Mouse (Mus musculus) heart, embryonic 14.5 days (tissue): ENCODE results near the gene Rlim. TPM values are rescaled to one million over a fixed set of nuclear protein-coding genes. Genes with fewer than 3 reads are reported as not detected.

ENCODE experiments used
- ATAC-seq: fragments of 200-750 bp; cut with Nextera tagmentation; 2 replicates; pipeline ENCODE4 v1.8.0; 2017; ENCODE audit warnings: low read depth, moderate TSS enrichment; ENCODE audit not compliant: insufficient number of reproducible peaks, insufficient read depth, low FRiP score
- H3K27ac ChIP-seq, 2 experiments: fragments of 200-500 bp in 1 of 2; fragments of 300-500 bp in 1 of 2; sonication (generic) in 1 of 2; replicated peaks in 1 of 2; 2 replicates each; pipeline ENCODE4 v1.5.1; 2012 to 2014; ENCODE audit warnings: low read depth in 2 of 2, low read length in 2 of 2, control low read depth in 1 of 2, mild to moderate bottlenecking in 1 of 2, mixed read lengths in 1 of 2; ENCODE audit not compliant: control insufficient read depth in 1 of 2, insufficient read depth in 1 of 2
- H3K27me3 ChIP-seq: fragments of 300-500 bp; sonication (generic); 2 replicates; pipeline ENCODE4 v1.6.1; 2014; ENCODE audit warnings: mild to moderate bottlenecking, low read length, control low read depth; ENCODE audit not compliant: control insufficient read depth, insufficient read depth
- H3K36me3 ChIP-seq: fragments of 300-500 bp; sonication (generic); 2 replicates; pipeline ENCODE4 v1.6.1; 2014; ENCODE audit warnings: mild to moderate bottlenecking, control low read depth, low read length, mixed read lengths; ENCODE audit not compliant: control insufficient read depth, insufficient read depth
- H3K4me1 ChIP-seq, 2 experiments: fragments of 200-500 bp in 1 of 2; fragments of 300-500 bp in 1 of 2; sonication (generic) in 1 of 2; 2 replicates each; pipeline ENCODE4 v1.6.1; 2012 to 2014; ENCODE audit warnings: low read length in 2 of 2, control low read depth in 1 of 2, mixed read lengths in 1 of 2; ENCODE audit not compliant: control insufficient read depth in 2 of 2, insufficient read depth in 2 of 2
- H3K4me2 ChIP-seq: fragments of 300-500 bp; sonication (generic); 2 replicates; pipeline ENCODE4 v1.6.1; 2014; ENCODE audit warnings: mild to moderate bottlenecking, low read length
- H3K4me3 ChIP-seq, 2 experiments: fragments of 200-500 bp in 1 of 2; fragments of 300-500 bp in 1 of 2; sonication (generic) in 1 of 2; 2 replicates each; pipeline ENCODE4 v1.5.1; 2012 to 2014; ENCODE audit warnings: low read length in 2 of 2, mild to moderate bottlenecking in 2 of 2, control low read depth in 1 of 2, low read depth in 1 of 2, moderate library complexity in 1 of 2; ENCODE audit not compliant: control insufficient read depth in 1 of 2, insufficient read depth in 1 of 2
- H3K9ac ChIP-seq: fragments of 300-500 bp; sonication (generic); 2 replicates; pipeline ENCODE4 v1.6.1; 2014; ENCODE audit warnings: mild to moderate bottlenecking, low read length
- H3K9me3 ChIP-seq: fragments of 300-500 bp; sonication (generic); 2 replicates; pipeline ENCODE4 v1.6.1; 2016; ENCODE audit warnings: low read length, control low read depth; ENCODE audit not compliant: control insufficient read depth
- WGBS: fragments of 180-500 bp; shearing (Covaris S2); extraction: QIAGEN DNeasy Blood & Tissue Kit; methylation state at CpG from one replicate; pipeline ENCODE4 v1.1.7; 2014; 5-methylcytosine and 5-hydroxymethylcytosine counted together
- polyA plus RNA-seq: library from polyadenylated mRNA; unstranded; fragments of >200 nt; fragmentation: Nextera tagmentation; extraction: Ambion mirVana; gene quantifications from 2 replicates; pipeline ENCODE4 v1.2.1, GENCODE M21; 2014

Gene Rlim
- polyA plus RNA-seq, 1 experiment from 2014 or later: 26.5 TPM

DNA sequence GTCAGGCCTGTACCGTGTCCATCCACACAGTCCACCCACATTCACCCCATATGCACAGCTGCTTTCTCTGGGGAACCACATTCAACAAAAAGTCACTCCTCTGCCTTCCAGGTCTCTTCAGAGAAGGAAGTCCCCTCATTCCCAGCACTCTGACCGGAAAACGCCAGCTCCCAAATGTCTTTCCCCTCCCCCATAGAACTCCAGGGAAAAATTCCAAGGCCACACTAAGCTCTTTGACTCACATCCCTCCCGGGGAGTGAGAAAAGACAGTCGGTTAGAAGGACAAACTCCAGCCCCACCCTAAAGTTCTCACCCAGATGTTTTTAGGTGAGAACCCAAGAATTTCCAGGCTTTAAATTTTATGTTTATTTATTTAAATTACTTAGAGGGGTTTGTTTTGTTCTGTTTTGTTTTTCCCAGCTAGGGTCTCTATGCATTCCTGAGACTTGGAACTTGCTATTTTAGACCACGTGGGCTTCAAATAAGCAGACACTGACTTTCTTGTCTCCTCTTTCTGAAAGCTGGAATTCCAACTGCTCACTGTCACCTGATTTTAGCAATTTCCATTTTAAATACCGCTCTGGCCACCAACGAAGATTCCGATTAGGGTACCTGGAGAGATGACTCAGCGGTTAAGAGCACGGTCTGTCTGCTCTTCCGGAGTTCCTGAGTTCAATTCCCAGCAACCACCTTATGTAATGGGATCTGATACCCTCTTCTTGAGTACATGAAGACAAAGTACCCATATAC lies 6.3 kb upstream of the Rlim start:
- Histone ChIP-seq H3K4me3 (no peak overlapping the region), H3K4me2 (no peak overlapping the region), H3K27ac (no peak overlapping the region), H3K9me3 (no peaks in the 10 kb centered on the region), H3K4me1 (no peaks in the 10 kb centered on the region; a peak in 1 of 4 replicates), H3K36me3 (no peaks in the 10 kb centered on the region), H3K27me3 (peaks cover 13% of the 10 kb centered on the region), H3K9ac (no peak overlapping the region)
- WGBS: 25% methylated on average over 12 of the region's 12 CpGs
- ATAC-seq: no peak

- ATAC-seq: no peak
- Histone ChIP-seq H3K9me3 (no peaks in the 10 kb centered on the region), H3K4me2 (no peak overlapping the region), H3K4me3 (no peak overlapping the region), H3K27ac (no peak overlapping the region), H3K4me1 (no peaks in the 10 kb centered on the region; a peak in 1 of 4 replicates), H3K36me3 (no peaks in the 10 kb centered on the region), H3K9ac (no peak overlapping the region), H3K27me3 (peaks cover 9% of the 10 kb centered on the region)
- 33% methylated on average over 6 of the region's 6 CpGs for WGBS
Measured at GRCm38 (mm10) chrX:103986159-103986558, 5.1 kb upstream of the Rlim start.

GRCm38 (mm10) chrX:103984992-103985391 lies 3.9 kb upstream of the Rlim start:
- Histone ChIP-seq H3K27ac (no peak overlapping the region), H3K9ac (no peak overlapping the region), H3K27me3 (peaks cover 9% of the 10 kb centered on the region), H3K9me3 (no peaks in the 10 kb centered on the region), H3K4me3 (no peak overlapping the region), H3K4me1 (no peaks in the 10 kb centered on the region; a peak in 1 of 4 replicates), H3K36me3 (no peaks in the 10 kb centered on the region), H3K4me2 (no peak overlapping the region)
- ATAC-seq: no peak
- WGBS: 40% methylated on average over 5 of the region's 5 CpGs

DNA sequence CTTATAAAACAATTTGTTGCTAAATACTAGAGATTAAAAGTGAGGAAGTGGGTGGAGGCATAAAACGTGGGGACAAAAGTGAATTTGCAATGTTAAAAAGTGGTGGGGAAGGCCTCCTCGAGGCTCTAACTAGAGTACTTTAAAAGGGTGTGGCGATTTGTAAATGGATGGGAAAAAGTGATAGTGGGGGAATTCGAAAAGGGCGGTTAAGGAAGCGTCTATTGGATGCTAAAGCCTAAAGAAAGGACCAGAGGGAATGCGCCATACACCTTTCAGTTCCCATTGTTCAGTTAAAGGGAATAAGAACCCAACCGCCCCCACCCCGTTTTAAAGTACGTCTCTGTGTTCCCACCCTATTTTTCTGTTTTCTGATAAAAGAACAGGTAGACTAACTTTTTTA lies 722 bp upstream of the Rlim start:
- Histone ChIP-seq H3K36me3 (peaks cover 14% of the 10 kb centered on the region), H3K9me3 (no peaks in the 10 kb centered on the region), H3K4me3 (peak overlapping the region in 1 of 2 experiments; percentile 67; a peak in 2 of 4 replicates), H3K4me1 (no peaks in the 10 kb centered on the region), H3K9ac (no peak overlapping the region), H3K27me3 (peaks cover 6% of the 10 kb centered on the region; the same call in 1 of the 2 replicates), H3K4me2 (peak overlapping the region; percentile 58), H3K27ac (peak overlapping the region; percentile 87 to 97)
- ATAC-seq: no peak
- WGBS: 77% methylated on average over 10 of the region's 10 CpGs

GRCm38 (mm10) chrX:103980590-103981168 lies 405 bp downstream of the Rlim start:
- Histone ChIP-seq H3K27me3 (peaks cover 6% of the 10 kb centered on the region; the same call in 1 of the 2 replicates), H3K4me3 (peak overlapping the region; percentile 62 to 67), H3K36me3 (peaks cover 25% of the 10 kb centered on the region), H3K4me2 (peak overlapping the region; percentile 65), H3K9me3 (no peaks in the 10 kb centered on the region), H3K9ac (peak overlapping the region; percentile 91), H3K4me1 (no peaks in the 10 kb centered on the region), H3K27ac (peak overlapping the region; percentile 87 to 95)
- 22% methylated on average over 44 of the region's 51 CpGs for WGBS
- ATAC-seq: peak; percentile 26

DNA sequence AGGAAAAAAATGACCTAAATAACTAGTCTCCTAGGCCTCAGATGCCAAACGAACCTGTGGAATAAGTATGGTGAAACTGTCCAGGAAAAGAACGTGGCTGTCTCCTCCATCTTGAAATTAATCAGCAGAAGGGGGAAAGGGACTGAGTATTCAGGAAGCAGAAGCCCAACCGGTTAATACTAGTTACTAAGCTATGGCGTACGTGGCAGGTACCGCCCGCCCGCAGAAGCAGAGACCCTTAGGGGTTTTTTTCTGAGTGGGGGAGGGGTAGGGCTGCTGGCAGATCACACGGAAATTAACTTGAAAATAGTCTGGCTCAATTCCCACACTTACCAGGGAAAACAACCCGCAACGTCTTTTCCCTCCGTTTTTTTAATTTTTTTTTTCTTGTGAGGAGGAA lies 1.0 kb downstream of the Rlim start:
- Histone ChIP-seq H3K4me2 (peak overlapping the region; percentile 65), H3K9me3 (no peaks in the 10 kb centered on the region), H3K27ac (peak overlapping the region; percentile 87 to 95), H3K36me3 (peaks cover 32% of the 10 kb centered on the region), H3K4me3 (peak overlapping the region; percentile 62 to 67), H3K4me1 (no peaks in the 10 kb centered on the region), H3K9ac (peak overlapping the region; percentile 91), H3K27me3 (peaks cover 6% of the 10 kb centered on the region; the same call in 1 of the 2 replicates)
- ATAC-seq: no peak
- WGBS: 19% methylated on average over 12 of the region's 12 CpGs

DNA sequence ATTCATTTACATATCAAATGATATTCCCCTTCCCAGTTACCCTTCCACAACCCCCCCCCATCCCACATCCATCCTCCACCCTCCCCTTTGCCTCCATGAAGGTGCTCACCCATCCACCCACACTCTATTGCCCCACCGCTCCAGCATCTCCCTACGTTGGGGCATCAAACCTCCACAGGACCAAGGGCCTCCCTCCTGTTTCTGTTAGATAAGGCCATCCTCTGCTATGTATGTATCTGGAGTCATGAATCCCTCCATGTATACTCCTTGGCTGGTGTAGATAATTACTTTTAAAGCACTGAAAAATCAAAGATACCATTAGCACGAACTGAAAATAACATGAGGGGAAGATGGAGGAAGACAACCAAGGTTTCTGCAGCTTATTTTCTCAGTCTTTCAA lies 41.4 kb downstream of the Rlim start:
- 76% methylated on average over 3 of the region's 3 CpGs for whole genome bisulfite sequencing
- 0 out of 2 replicates have a peak, but pooled peaks cover 3% of the 10 kb centered on the region for H3K27me3 ChIP-seq
- no peaks in the 10 kb centered on the region for H3K4me1 ChIP-seq
- no peaks in the 10 kb centered on the region for H3K36me3 ChIP-seq
- H3K9ac ChIP-seq: no peak overlapping the region
- no peak overlapping the region for H3K4me3 ChIP-seq
- no peaks in the 10 kb centered on the region for H3K9me3 ChIP-seq
- H3K4me2 ChIP-seq: no peak overlapping the region
- no peak for ATAC-seq
- no peak overlapping the region for H3K27ac ChIP-seq
